Mouse (Mus musculus) ovary, postnatal 14 days (tissue): ENCODE measurements around the gene Angptl4.
"Not testable (repeated sequence)": the region's sequence is repeated elsewhere in the genome, so short reads cannot be mapped to it uniquely, and the experiment has no call there.

Source experiments
- DNase-seq: peaks from one replicate; pipeline ENCODE4 v3.0.0; 2022; ENCODE audit warnings: low spot score

The Angptl4 gene

GRCm38 (mm10) chr17:33781124-33781977 lies at the start of gene Angptl4:
Gene Angptl4, minus strand, starts transcription at chr17:33781830.
- DNase-seq, result peak; percentile 58

GRCm38 (mm10) chr17:33829561-33829960 lies 47.9 kb upstream of the Angptl4 start:
- no peak for DNase-seq

GRCm38 (mm10) chr17:33828892-33829291 lies 47.3 kb upstream of the Angptl4 start:
- peak; percentile 63 for DNase-seq

GRCm38 (mm10) chr17:33826850-33827249 lies 45.2 kb upstream of the Angptl4 start:
- DNase-seq, result peak; percentile 64

GRCm38 (mm10) chr17:33825462-33825861 lies 43.8 kb upstream of the Angptl4 start:
- no peak for DNase-seq

GRCm38 (mm10) chr17:33824997-33825330 lies 43.3 kb upstream of the Angptl4 start:
- DNase-seq, result not testable (repeated sequence)

GRCm38 (mm10) chr17:33824084-33824996 lies 42.7 kb upstream of the Angptl4 start, which contains the start of the genes Rps28 and Ndufa7:
Gene Rps28, minus strand, starts transcription at chr17:33824562.
Gene Ndufa7, plus strand, starts transcription at chr17:33824572.
- DNase-seq, result peak; percentile 98

GRCm38 (mm10) chr17:33823171-33823570 lies 41.5 kb upstream of the Angptl4 start:
- not testable (repeated sequence) for DNase-seq

GRCm38 (mm10) chr17:33822436-33822959 lies 40.9 kb upstream of the Angptl4 start:
- no peak for DNase-seq

GRCm38 (mm10) chr17:33817969-33818643 lies 36.5 kb upstream of the Angptl4 start:
- peak; percentile 37 for DNase-seq

- peak; percentile 76 for DNase-seq
Observed at GRCm38 (mm10) chr17:33817184-33817968, 35.7 kb upstream of the Angptl4 start.

- no peak for DNase-seq
Observed at GRCm38 (mm10) chr17:33816612-33817011, 35.0 kb upstream of the Angptl4 start.

- DNase-seq, result no peak
Observed at GRCm38 (mm10) chr17:33815399-33815798, 33.8 kb upstream of the Angptl4 start.

- DNase-seq, result no peak
Observed at GRCm38 (mm10) chr17:33812990-33813389, 31.4 kb upstream of the Angptl4 start.

GRCm38 (mm10) chr17:33812475-33812874 lies 30.8 kb upstream of the Angptl4 start:
- DNase-seq, result no peak

- no peak for DNase-seq
Observed at GRCm38 (mm10) chr17:33811142-33811516, 29.5 kb upstream of the Angptl4 start.

- DNase-seq, result peak; percentile 93
Observed at GRCm38 (mm10) chr17:33810334-33811141, 28.9 kb upstream of the Angptl4 start, which contains the start of gene Kank3. Gene Kank3, plus strand, starts transcription at chr17:33810519.

GRCm38 (mm10) chr17:33808192-33808591 lies 26.6 kb upstream of the Angptl4 start:
- DNase-seq, result no peak

- DNase-seq, result no peak
Observed at GRCm38 (mm10) chr17:33807181-33807888, 25.7 kb upstream of the Angptl4 start.
